Mouse (Mus musculus) kidney, postnatal 0 days (tissue): ENCODE measurements around the gene Dffb. TPM values are rescaled to one million over a fixed set of nuclear protein-coding genes. Genes with fewer than 3 reads are reported as not detected.

Experiments
- ATAC-seq: fragments of 200-750 bp; cut with Nextera tagmentation; replicated peaks from 2 replicates; pipeline ENCODE4 v1.8.0; 2017; ENCODE audit warnings: low read depth, moderate number of reproducible peaks, moderate TSS enrichment, moderate library complexity; ENCODE audit not compliant: low FRiP score
- DNase-seq: peaks from one replicate; pipeline ENCODE4 v3.0.0-alpha.2; 2016; ENCODE audit warnings: low spot score
- H3K27ac ChIP-seq: fragments of 300-500 bp; sonication (generic); 2 replicates; pipeline ENCODE4 v1.5.1; 2014; ENCODE audit warnings: mild to moderate bottlenecking
- H3K27me3 ChIP-seq: fragments of 300-500 bp; sonication (generic); 2 replicates; pipeline ENCODE4 v1.6.1; 2014; ENCODE audit warnings: low read length, mixed read lengths; ENCODE audit not compliant: insufficient read depth
- H3K36me3 ChIP-seq: fragments of 300-500 bp; sonication (generic); 2 replicates; pipeline ENCODE4 v1.6.1; 2014; ENCODE audit warnings: low read length, mixed read lengths; ENCODE audit not compliant: insufficient read depth
- H3K4me1 ChIP-seq: fragments of 300-500 bp; sonication (generic); replicated peaks from 2 replicates; pipeline ENCODE4 v1.6.1; 2014; ENCODE audit warnings: antibody characterized with exemption, low read length, mixed read lengths; ENCODE audit not compliant: insufficient read depth
- H3K4me2 ChIP-seq: fragments of 300-500 bp; sonication (generic); 2 replicates; pipeline ENCODE4 v1.6.1; 2014; ENCODE audit warnings: mild to moderate bottlenecking, low read length, moderate library complexity, mixed read lengths
- H3K4me3 ChIP-seq: fragments of 300-500 bp; sonication (generic); replicated peaks from 2 replicates; pipeline ENCODE4 v1.5.1; 2014; ENCODE audit warnings: low read depth, low read length
- H3K9ac ChIP-seq: fragments of 300-500 bp; sonication (generic); 2 replicates; pipeline ENCODE4 v1.6.1; 2014; ENCODE audit warnings: low read depth, low read length
- H3K9me3 ChIP-seq: fragments of 300-500 bp; sonication (generic); replicated peaks from 2 replicates; pipeline ENCODE4 v1.6.1; 2016; ENCODE audit warnings: low read length, inconsistent platforms, mixed read lengths
- CTCF ChIP-seq: IDR thresholded peaks from 2 replicates; pipeline ENCODE4 v1.5.1; 2016; ENCODE audit warnings: antibody characterized with exemption, low read depth, mild to moderate bottlenecking, moderate library complexity
- WGBS: fragments of 180-500 bp; shearing (Covaris S2); extraction: QIAGEN DNeasy Blood & Tissue Kit; methylation state at CpG from one replicate; pipeline ENCODE4 v1.1.7; 2014; 5-methylcytosine and 5-hydroxymethylcytosine counted together
- polyA plus RNA-seq: library from polyadenylated mRNA; unstranded; fragments of >200 nt; fragmentation: Nextera tagmentation; extraction: Ambion mirVana; gene quantifications from 2 replicates; pipeline ENCODE4 v1.2.1, GENCODE M21; 2015

The Dffb gene
- polyA plus RNA-seq, 1 experiment from 2014 or later: 9.7 TPM

DNA sequence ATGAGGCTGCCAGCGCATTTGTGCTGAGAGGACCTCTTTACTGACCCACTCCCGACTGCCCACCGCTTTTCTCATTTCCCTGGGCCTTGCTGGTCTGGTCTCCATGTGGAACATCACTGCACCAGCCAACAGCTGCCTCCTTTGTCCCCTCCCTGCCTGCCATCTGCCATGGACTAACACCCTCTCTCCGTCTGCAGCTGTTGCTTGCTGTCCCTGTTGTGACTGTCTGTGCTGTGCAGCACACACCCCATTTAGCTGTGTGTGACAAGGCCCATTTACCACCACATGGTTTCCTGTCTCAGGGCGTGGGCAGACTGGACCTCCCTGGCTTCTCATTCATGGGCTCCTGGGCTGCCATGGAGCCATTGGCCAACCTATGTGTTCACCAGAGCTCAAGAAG is 30.6 kb upstream of the Dffb start:
- ATAC-seq (no peak), DNase-seq (no peak)
- Histone ChIP-seq H3K27ac (no peak overlapping the region), H3K9me3 (no peaks in the 10 kb centered on the region), H3K9ac (no peak overlapping the region), H3K36me3 (peaks cover 22% of the 10 kb centered on the region), H3K27me3 (no peaks in the 10 kb centered on the region), H3K4me3 (no peak overlapping the region), H3K4me2 (no peak overlapping the region), H3K4me1 (no peaks in the 10 kb centered on the region)
- no peak for TF ChIP-seq CTCF
- WGBS: 90% methylated on average over 5 of the region's 5 CpGs

DNA sequence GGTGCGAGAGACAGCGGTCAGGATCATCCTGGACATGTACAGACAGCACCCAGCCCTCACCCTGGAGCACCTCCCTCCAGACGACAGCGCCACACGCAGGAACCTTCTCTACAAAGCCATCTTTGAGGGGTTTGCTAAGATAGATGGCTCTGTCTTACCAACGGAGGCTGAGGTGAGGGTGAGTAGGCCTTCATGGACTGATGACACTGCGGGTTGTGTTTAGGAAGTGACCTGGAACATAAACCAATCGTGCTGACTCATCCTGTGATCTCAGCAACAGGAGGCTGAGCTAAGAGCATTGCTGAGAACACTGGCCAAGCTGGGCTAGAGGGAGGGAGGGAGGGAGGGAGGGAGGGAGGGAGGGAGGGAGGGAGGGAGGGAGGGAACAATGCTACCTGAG is 18.6 kb upstream of the Dffb start:
- ATAC-seq (no peak), DNase-seq (no peak)
- H3K36me3 ChIP-seq: peaks cover 76% of the 10 kb centered on the region
- 86% methylated on average over 8 of the region's 8 CpGs for WGBS
- H3K27me3 ChIP-seq: no peaks in the 10 kb centered on the region
- H3K4me1 ChIP-seq: no peaks in the 10 kb centered on the region
- no peaks in the 10 kb centered on the region for H3K9me3 ChIP-seq
- no peak overlapping the region for H3K27ac ChIP-seq
- H3K4me3 ChIP-seq: no peak overlapping the region
- TF ChIP-seq CTCF: no peak
- no peak overlapping the region for H3K9ac ChIP-seq
- H3K4me2 ChIP-seq: no peak overlapping the region

DNA sequence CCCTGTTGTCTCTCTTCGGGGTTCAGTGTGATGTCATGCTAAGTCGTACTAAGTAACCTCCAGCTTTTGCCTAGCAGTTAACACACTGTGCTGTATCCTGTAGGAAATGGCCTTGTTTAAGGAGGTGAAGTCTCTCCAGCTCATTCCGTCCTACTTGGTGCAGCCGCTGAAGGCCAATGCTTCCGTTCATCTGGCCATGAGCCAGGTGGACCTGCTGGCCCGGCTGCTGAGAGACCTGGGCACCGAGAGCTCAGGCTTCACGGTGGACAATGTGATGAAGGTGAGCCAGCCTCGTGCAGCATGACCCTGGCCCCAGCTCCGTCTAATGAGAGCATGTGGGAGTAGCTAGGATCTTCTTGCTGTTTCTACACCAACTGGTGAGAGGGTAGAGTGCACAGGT is 17.8 kb upstream of the Dffb start:
- Histone ChIP-seq H3K4me1 (no peaks in the 10 kb centered on the region), H3K27me3 (no peaks in the 10 kb centered on the region), H3K4me3 (no peak overlapping the region), H3K9ac (no peak overlapping the region), H3K27ac (no peak overlapping the region), H3K9me3 (no peaks in the 10 kb centered on the region), H3K36me3 (peaks cover 76% of the 10 kb centered on the region), H3K4me2 (no peak overlapping the region)
- no peak for TF ChIP-seq CTCF
- 90% methylated on average over 10 of the region's 10 CpGs for WGBS
- DNase-seq (no peak), ATAC-seq (no peak)

GRCm38 (mm10) chr4:153980470-153980869 is 5.5 kb upstream of the Dffb start:
- ATAC-seq: no peak
- H3K36me3 ChIP-seq: peaks cover 46% of the 10 kb centered on the region

DNA sequence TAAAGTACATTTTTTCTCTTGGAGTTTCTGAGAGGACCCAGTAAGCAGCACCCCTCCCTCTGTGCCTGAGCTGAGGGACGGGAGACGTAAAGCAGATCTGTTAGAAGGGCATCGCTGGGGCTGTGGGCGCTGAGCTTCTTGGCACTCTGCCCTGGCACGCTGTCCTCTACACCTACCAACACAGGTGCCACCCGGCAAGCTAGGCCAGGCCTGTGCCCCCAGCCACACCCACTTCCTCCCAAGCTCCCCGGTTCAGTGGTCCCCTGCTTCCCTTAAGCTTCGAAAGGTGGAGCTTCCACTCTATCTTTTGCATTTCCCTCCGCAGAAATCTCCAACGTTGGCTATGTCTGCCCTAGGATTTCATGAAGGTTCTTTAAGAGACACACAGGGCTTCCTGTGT is 4.3 kb upstream of the Dffb start:
- Histone ChIP-seq H3K4me1 (peaks cover 4% of the 10 kb centered on the region), H3K9me3 (no peaks in the 10 kb centered on the region), H3K9ac (no peak overlapping the region), H3K4me3 (no peak overlapping the region), H3K27ac (no peak overlapping the region), H3K27me3 (no peaks in the 10 kb centered on the region), H3K36me3 (peaks cover 34% of the 10 kb centered on the region), H3K4me2 (no peak overlapping the region)
- DNase-seq (no peak), ATAC-seq (no peak)
- 82% methylated on average over 10 of the region's 10 CpGs for WGBS
- no peak for TF ChIP-seq CTCF

More at GRCm38 (mm10) chr4:153980470-153980869, 5.5 kb upstream of the Dffb start:
- H3K27ac ChIP-seq: no peak overlapping the region
- H3K4me2 ChIP-seq: no peak overlapping the region
- no peaks in the 10 kb centered on the region for H3K27me3 ChIP-seq
- no peak for TF ChIP-seq CTCF
- 94% methylated on average over 11 of the region's 11 CpGs for WGBS
- no peak for DNase-seq
- peaks cover 4% of the 10 kb centered on the region for H3K4me1 ChIP-seq
- H3K9ac ChIP-seq: no peak overlapping the region
- no peak overlapping the region for H3K4me3 ChIP-seq
- no peaks in the 10 kb centered on the region for H3K9me3 ChIP-seq

DNA sequence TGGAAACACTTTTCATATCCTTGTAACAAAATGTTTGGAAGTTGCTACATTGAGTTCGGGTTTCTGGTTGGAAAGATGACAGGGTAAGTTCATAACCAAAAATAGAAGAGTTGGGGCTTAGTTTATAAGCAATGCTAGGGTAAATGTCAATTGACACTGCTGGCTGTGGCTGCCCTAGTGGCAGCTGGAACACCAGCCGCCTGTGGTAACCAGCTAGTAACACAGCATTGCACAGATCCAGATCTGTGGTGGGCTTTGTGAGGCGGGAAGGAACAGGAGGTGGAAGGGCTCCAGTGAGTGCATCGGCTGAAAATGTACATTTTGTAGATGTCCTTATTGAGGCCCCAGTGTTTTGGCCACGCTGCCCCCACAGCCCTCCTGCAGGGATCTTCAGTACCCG is 842 bp upstream of the Dffb start:
- no peaks in the 10 kb centered on the region for H3K27me3 ChIP-seq
- H3K4me2 ChIP-seq: peak overlapping the region; percentile 92
- WGBS: 39% methylated on average over 6 of the region's 6 CpGs
- peak overlapping the region; percentile 94 for H3K4me3 ChIP-seq
- peak overlapping the region; percentile 88 for H3K9ac ChIP-seq
- H3K36me3 ChIP-seq: peaks cover 14% of the 10 kb centered on the region
- no peak overlapping the region for H3K27ac ChIP-seq
- 0 out of 2 replicates have a peak, but pooled peaks have one; percentile 8 for TF ChIP-seq CTCF
- peak; percentile 4 for DNase-seq
- ATAC-seq: no peak
- no peaks in the 10 kb centered on the region for H3K9me3 ChIP-seq
- peaks cover 4% of the 10 kb centered on the region for H3K4me1 ChIP-seq

GRCm38 (mm10) chr4:153975292-153975662 is 351 bp upstream of the Dffb start:
- DNase-seq (peak; percentile 18), ATAC-seq (peak; percentile 45; the same call in 1 of the 2 replicates)
- H3K27me3 ChIP-seq: no peaks in the 10 kb centered on the region
- WGBS: under 1% methylated on average over 30 of the region's 33 CpGs
- no peaks in the 10 kb centered on the region for H3K9me3 ChIP-seq
- peak overlapping the region; percentile 68; the same call in 1 of the 2 replicates for H3K27ac ChIP-seq
- H3K9ac ChIP-seq: peak overlapping the region; percentile 88
- H3K4me1 ChIP-seq: peaks cover 4% of the 10 kb centered on the region
- H3K4me2 ChIP-seq: peak overlapping the region; percentile 92
- peak overlapping the region; percentile 94 for H3K4me3 ChIP-seq
- H3K36me3 ChIP-seq: peaks cover 18% of the 10 kb centered on the region
- TF ChIP-seq CTCF: no peak
